Mouse (Mus musculus) gastrocnemius, postnatal 14 days (tissue): ENCODE results near the gene Tcte2. TPM values are rescaled to one million over a fixed set of nuclear protein-coding genes. Genes with fewer than 3 reads are reported as not detected.

ENCODE experiments used
- DNase-seq: peaks from one replicate; pipeline ENCODE4 v3.0.0; 2021; ENCODE audit warnings: mixed read lengths
- intact Hi-C: fragments of 180-260 bp; cut with DNase I; formaldehyde crosslinking; loops from one replicate; pipeline ENCODE4 v1.15.1; 2025; ENCODE audit warnings: low total_unique reads
- total RNA-seq, 2 experiments: library from RNA; stranded (reverse); gene quantifications; 2 replicates each; pipeline ENCODE4 v1.2.3; 2021

Gene Tcte2
- total RNA-seq, 2 experiments from 2014 or later: 1.2 to 1.3 TPM

DNA sequence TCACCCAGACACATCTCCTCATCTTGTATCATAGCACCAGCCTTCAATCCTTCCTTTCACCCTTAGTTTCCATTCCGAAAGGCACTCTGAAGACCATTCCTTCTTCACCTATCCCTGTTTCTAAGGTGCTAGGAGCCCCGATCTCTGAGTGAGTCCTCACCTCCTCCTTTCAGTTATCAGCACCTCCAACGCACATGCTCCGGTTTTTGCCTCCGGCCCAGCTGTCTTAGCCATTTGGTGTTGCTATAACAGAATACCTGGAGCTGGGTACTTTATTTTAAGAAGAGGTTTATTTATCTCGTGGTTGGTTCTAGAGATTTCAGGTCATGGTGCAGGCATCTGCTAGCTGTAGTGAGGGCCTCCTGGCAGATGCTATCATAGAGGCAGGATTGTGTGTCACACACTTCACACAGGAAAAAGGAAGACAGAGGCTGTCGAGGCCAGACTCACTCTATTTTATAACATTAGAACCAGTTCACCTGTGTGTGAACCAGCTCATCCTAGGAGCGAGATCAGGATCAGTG, 34.7 kb downstream of the Tcte2 start:
- DNase-seq: no peak
- intact Hi-C loops: no loop called here

DNA sequence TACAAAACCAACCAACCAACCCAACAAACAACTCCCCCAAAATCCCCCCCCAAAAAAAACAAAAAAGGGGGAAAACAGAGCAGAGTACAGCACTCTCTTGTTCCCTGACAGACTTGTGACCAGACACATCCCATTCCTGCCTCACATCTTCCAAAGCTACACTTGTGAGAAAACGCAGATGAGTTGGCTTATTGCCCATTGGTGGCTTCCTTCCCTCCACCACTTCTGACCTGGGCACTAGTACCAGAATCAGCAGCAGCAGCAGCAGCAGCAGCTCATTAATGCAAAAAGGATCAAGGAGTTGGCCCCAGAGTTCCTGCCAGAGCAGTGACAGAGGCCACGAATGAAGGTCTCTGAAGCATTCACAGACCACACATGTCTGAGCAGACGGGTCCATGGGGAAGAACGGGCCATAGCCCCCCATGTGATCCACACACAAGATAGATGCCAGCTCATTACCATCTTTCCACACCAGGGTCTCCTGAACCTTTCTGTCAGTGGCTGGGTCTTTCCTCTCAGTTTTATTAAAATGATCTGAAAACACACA, 36.5 kb downstream of the Tcte2 start:
- intact Hi-C loops: no loop called here
- DNase-seq: no peak

DNA sequence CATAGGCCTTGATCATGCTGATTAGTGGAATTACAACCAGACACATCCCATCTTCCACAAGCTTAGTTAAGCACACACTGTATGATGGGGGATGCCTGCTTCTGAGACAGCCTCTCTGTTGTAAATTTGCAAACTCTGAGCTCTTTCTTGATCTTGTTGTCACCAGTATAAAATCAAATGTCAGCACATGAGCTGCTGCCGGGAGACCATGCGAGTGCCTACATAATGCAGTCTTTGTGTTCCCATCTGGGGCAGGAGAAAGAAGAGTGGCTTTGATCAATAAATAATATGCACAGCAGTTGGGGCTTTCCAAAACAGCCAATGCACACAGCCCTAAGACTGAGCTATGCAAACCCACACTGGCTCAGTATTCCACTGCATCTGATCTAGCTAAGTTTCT, 39.2 kb downstream of the Tcte2 start:
- DNase-seq: no peak
- intact Hi-C loops: no loop called here

DNA sequence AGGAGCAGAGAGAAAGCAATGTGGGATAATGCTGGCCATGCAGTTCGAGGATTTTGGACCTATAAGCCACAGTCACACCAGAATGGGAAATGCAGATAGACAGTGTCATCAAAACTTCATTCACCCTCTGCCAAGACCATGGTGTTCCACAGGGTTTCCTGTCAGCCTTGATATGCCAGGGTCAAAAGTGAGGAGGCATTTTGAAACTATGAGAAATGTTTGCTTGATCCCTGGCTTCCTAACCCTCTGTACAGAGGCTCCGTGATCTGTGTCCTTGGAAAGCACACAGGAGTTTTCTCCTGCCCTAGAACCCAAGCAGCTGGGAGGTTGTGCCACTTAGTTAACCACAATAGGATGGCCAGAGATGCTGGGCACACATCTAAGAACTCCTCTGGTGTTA, 40.3 kb downstream of the Tcte2 start:
- intact Hi-C loops: no loop called here
- no peak for DNase-seq

DNA sequence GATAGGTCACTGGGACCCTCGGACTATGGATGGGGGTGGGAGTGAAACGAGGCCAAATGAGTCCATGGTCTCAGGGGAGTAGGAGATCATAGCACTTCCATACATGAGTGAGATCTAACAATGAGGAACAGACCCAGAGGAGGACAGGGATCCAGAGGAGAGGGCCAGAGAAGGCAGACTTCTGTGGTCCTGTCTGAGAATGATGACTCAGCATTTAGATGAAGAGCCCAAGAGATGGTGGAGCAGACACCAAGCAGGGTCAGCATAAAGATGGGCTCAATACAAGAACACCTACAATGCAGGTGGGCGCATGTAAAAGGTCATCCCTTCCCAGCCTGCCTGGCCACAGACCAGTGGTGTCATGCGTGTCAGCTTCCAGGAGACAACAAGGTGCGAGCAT, 41.4 kb downstream of the Tcte2 start:
- intact Hi-C loops: no loop called here
- DNase-seq: no peak

DNA sequence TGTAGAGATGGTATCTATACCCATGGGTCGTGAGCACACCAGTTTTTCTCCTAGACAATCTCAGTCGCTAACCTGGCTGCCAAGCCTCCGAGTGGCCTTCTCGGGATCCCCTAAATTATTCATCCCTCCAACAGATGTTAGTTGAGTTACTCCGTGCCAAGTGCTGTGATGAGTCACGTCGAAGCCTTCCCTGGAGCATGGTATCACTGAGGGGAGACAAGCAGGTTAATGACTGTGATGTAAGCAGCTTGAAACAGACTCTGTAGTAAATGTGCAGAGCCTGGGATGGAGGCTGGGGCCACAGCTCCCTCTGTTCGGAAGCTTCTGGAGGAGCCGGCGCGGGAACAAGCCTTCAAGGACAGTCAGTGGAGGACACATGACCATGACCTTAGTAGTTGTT, 44.2 kb downstream of the Tcte2 start:
- intact Hi-C loops: no loop called here
- no peak for DNase-seq

DNA sequence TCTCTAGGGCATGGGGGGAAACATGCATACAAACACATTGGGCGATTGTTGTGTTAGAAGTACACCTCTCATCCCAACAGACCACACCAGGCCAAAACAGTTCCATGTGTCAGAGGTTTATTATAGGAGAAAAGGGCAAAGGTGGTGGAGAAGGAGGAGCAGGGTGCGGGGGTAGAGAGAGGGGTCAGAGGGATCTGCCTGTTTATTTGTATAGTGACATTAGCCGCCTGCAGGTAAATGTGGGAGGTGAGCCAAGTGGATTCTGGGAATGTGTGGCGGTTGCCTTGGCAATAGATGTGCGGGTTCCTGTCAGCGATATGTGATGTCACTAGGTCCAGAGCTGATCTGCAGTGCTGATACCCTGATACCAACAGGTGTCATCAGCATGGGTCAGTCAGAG, 45.3 kb downstream of the Tcte2 start:
- intact Hi-C loops: no loop called here
- DNase-seq: no peak

DNA sequence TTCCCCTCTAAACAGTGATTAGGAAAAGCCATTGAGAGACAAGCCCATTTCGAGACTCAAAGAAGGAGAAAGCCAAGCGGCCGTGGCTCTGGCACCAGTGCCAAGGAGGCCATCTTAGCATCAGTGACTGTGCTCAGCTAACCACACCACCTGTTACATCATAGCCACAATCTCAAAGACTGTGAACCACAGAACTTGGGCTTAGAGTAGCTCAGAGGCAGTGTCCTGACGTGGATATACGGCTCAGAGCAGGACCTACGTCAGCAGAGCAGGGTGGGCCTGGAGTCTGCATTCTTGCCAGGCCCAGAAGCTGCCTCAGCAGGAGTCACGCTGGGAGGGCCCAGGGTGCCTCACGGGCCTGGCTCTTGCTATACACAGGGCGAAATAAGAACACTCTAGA, 46.1 kb downstream of the Tcte2 start:
- intact Hi-C loops: no loop called here
- DNase-seq: no peak

DNA sequence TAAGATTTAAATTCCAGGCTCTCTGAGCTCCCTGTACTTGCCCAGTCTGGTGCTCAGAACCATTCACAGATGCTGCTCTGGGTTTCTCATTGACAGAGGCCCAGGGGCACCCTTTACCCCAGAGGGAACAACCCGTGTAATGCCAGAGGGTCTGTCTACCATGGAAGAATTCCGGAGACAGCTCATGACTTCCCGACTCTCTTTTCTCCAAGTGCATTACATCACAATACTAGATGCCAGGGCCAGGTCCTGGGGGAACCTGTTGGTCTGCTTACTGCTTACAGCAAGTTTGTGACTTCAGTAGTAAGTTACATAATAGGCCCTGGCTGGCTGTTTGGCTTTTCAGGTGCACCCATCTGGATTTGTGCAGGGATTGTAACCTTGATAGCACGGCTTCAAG, 47.0 kb downstream of the Tcte2 start:
- DNase-seq: no peak
- intact Hi-C loops: no loop called here

DNA sequence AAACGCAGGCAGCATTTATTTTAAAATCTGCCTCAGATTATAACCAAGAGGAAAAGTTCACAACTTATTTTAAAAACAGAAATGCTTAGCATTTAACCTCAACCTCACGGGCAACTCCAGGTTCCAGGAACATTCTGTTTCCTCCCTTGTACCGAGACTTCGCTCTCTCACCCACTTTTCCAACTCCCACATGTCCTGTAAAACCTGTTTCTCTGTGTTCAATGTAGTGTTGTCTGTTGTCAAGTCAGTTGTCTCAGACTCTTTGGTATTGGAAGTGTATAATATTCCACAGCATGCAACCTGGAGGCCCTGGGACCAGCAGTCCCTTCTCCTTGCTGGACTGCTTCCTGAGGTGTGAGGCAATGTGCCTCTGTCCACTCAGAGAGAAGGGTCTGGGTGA, 47.5 kb downstream of the Tcte2 start:
- DNase-seq: no peak
- intact Hi-C loops: no loop called here

DNA sequence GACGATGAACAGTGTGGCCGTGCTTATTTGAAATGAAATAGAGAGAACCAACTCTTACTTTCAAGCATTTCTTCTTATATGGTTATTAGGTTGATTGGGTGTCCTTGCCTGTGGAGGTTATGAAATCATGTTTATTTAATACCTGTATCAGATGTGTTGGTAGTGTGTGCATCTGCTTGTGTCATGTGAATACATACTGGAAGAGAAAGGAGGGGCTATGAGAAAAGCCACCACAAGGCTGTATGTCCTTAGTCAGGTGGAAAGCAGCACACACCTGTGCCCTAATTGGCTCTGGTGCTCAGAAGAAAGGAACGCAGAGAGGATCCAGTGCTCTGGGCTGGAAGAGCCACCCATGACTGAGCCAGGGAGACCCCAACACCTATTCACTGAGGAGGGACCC, 49.1 kb downstream of the Tcte2 start:
- DNase-seq: no peak
- intact Hi-C loops: no loop called here

DNA sequence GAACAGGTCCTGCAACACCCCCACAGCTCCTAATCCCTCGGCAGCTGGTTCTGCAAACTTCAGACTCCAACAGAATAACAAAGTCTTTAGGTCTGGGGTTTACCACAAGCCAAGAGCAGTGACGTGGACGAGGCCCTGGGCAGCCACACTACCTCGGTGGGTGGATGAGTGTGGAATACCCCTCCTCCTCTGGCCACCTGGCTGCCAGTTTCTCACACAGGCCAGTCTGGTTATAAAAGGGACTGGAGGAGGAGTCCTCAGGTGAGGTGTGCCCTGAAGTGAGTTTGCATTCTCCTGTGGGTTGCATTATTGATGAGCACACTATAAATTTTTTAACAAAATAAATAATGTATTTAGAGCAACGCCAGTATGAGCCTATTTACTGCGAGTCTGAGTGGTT, 49.5 kb downstream of the Tcte2 start:
- intact Hi-C loops: no loop called here
- DNase-seq: no peak

DNA sequence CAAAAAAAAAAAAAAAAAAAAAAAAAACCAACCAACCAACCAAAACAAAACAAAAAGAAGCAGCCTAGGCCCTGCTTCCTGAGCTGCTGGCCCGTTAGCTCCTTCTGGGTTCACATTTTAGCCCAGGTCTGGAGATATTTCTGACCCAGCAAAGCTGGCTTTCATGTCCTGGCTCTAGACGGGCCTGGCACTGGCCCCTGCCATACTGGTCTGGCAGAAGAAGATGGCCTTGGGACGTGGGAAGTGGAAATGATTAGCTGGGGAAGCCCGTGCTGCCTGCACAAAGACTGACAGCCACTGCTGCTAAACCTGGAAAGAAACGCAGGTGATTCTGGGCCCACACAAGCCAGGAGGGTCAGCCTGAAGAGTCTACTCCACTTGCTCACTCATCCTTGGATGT, 50.5 kb downstream of the Tcte2 start:
- no peak for DNase-seq
- intact Hi-C loops: no loop called here

DNA sequence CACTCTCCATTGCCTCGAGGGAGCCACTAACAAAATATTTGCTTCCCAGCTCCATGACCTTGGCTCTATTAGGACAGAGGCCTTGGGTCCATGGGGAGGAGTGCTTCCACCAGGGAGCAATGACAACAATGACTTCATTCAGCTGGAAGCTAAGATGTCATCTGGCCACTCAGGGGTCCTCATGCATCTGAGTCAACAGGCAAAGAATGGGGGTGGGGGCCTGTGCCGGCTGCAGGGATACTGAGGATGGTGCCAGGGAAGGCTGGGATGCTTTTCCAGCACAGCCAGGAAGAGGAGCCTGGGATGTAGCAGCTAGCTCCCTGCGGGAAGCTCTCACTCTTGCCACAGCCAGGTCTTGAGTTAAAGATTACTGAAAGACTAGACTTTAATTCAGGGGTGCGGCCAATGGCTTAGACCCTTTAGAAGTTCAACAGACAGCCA, 56.1 kb downstream of the Tcte2 start:
- DNase-seq: no peak
- intact Hi-C loops: no loop called here

DNA sequence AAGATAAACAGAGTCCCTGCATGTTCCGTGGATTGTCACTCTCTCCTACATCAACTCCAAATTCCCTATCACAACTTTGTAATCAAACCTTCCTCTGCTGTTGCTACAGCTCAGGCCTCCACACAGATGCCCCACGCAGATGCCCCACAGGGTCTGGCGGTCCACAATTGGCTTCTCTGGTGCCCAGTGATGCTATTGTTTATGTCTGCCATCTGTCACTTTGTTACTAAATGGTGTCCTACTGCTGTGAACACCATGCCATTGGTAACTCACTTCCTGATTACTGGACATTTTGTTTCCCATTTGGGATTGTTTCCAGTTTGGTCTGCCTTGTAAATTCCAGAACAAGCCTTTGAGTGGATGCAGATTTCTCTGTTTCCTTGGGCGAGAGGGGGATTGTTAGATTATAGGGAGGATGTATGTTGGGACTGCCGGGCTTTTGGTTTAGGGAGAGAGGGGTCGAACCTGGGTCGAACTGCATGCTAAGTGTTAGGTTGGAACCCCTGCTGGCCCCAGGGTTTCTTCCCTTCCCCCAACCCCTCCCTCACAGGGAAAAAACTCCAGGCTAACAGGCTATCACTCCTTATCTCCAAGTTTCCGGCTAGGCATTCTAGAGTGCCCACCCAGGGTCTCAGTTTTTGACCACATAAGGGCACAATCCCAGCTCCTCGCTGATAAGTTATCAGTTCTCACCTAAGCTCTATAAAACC, 57.9 kb downstream of the Tcte2 start:
- no peak for DNase-seq
- intact Hi-C loops: no loop called here

DNA sequence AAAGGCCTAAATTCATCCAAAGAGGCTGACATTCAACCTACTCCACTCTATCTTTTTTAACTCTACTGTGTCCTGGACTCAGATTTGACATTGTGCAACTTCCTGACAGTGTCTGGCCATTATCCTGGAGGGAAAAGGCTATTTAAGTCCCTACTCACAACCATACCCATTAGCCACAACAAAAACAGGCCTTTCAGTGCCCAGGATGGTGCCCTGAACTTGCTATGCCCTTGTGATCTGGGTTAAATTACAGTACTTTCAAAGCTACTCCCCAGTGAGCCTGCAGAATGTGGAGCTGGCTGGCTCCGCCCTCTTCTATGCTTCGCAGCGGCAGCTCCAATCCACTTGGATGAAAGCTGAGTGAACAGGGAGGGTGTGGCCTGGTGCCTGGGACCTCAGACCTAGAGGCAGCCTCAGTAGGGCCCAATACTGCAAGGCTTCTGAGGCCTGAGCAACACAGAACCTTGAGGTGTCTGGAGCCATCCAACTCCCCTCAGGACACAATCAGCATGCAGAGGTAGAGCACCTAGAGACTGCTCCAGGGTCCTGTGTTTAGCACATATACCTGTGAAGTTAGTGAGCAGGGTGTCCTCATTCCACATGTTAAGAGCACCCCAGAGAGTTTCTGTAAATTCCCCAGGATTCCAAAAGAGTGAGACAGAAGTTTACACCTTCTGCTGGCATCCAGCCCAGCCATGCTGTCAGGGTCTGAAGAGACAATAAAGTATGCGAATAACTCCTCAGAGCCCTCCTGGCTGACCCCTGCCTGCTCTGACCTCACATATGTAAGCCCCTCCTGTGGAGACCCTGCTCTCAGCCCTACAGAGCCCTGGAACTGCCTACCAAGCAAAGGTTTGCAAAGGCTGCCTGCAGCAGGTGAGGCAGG, 61.3 kb downstream of the Tcte2 start:
- peak; percentile 50 for DNase-seq
- intact Hi-C loops: no loop called here

DNA sequence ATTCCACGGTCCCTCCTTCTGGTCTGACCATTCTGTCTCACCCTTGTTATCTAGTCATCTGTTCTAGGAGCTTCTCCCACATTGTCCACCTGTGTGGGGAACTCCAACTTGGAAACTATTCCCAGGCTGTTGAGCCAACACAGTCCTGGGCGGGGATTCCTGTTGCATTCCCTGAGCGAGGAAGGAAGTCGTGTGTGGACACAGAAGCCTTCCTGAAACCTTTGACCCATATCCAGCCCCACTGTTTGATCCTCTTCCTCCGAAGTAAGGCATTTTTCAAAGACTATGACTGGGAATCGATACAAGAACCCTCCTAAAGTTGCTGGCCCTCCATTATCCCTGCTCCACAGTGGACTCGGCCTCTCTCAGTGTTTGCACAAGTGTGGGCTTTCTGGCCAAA, 61.9 kb downstream of the Tcte2 start:
- no peak for DNase-seq
- intact Hi-C loops: no loop called here

DNA sequence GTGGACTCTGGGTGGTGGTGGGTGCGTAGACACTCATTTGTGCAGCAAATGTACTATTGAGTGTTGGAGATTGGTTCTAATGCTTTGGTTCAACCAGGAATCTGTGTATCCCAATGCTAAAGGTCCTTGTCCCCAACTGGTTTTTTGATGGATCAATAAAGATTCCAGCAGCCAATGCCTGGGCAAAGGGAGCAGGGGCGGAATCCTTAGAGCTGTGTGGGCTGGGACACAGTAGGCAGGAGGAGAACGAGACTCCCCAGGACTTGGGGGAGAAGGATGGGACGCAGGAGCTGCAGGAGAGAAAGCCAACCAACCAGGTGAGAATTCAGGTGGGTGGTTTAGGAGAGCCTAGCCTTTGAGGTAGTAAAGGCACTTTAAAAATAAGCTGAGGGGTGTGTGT, 63.4 kb downstream of the Tcte2 start:
- no peak for DNase-seq
- intact Hi-C loops: no loop called here

DNA sequence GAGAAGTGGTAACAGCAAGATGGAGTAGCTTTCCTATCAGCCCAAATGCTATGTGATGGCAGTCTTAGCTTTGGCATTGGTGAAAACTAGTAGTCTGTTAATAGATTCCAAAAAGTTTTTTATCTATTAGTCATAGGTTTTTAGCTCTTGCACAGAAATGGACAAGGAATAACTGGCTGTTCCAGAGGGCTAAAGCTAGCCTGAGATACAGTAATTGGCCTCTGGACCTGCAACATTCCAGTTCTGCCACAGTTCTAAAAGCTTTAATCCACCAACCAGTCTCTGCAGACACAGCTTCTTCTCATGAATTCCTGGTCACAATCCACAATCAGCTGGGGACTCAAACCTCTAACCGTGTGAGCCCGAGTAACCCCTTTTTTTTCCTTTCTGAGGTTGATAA, 64.0 kb downstream of the Tcte2 start:
- intact Hi-C loops: no loop called here

DNA sequence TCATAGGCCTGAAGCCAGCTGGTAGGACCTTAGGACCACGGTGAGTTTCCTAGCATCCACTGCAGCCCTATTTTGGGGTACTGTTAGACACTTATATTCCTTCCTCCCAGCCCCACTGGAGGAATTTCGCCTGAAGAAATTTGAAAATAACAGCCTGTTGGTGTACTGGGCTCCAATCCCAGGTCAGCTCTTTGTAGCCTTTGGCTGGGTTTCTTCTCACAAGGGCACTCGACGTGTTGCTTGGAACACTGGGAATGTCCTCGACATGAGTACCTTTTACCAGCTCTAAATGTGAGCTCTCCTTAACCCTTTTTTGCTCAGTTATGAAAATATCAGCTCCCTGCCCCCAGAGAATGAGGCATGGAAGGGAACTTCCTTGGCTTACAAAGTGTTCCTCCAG, 65.7 kb downstream of the Tcte2 start:
- intact Hi-C loops: no loop called here
- DNase-seq: no peak

More for the DNA sequence above, 64.0 kb downstream of the Tcte2 start:
- DNase-seq: no peak

DNA sequence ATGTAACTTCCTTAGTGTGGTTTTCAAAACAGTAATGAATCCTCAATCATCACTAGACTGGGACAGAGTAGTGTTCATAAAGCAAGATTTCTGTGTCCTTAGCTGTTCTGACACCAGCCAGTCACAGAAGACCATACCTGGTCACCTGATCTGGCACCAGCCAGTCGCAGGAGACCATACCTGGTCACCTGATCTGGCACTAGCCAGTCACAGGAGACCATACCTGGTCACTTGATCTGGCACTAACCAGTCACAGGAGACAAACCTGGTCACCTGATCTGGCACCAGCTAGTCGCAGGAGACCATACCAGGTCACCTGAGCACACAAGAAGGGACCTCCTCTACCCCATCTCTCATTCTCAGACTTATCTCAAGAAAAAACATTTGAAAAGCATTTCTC, 66.4 kb downstream of the Tcte2 start:
- no peak for DNase-seq
- intact Hi-C loops: no loop called here
